Mouse (Mus musculus): ENCODE results near the gene Cpm. TPM values are rescaled to one million over a fixed set of nuclear protein-coding genes. Genes with fewer than 3 reads are reported as not detected.

The Cpm gene
- total RNA-seq (2023): 1 to 10 TPM in 1 of 2 experiments, under 1 TPM in 1; 0.49 to 1.3 TPM

DNA sequence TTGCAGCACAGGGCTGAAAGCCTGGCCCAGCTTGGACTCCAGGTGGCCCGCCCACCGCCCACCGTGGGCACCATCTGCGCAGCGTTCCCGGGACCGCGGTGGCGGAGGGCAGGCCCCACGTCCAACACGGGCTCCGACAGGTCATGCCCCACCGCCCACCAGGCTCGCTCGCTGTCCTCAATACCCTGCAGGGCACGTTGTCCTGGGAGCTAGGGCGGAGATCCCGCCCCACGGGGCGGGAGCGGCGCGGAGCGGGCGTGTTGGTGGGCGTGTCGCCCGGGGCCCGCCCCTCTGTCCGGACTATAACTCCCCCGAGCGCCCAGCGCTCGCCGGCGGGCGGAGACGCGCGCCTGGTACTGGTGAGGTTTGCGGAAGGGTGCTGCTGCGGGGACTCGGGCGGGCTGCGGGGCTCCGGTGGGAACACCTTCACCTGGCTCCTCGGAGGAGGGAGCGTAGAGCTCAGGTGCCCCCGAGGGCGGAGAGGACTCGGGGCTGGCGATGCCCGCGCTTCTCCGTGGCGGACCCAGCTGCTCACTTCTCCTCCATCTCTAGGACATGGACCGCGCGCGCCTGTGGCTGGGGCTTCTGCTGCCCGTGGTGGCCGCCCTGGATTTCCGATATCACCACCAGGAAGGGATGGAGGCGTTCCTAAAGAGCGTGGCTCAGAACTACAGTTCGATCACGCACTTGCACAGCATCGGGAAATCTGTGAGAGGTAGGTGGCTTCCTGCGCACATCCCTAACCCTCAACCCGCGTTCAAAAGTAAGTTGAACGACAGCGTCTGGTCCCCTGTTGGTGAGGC lies at the start of gene Cpm:
Gene Cpm (plus strand): TSS at position 332 of the 803 bp plus-strand sequence.

GRCm38 (mm10) chr10:117710604-117711141 lies 81.4 kb downstream of the Cpm start, which contains the start of gene Mdm2:
Gene Mdm2, minus strand, starts transcription at chr10:117710758.

Other genes with a start within 250 kb of the Cpm start
- 10 to 100 TPM; 54.8 to 60.3 TPM for gene Cpsf6, start 249.5 kb upstream of the Cpm start, total RNA-seq (2023)
- gene Mdm2, start 81.3 kb downstream of the Cpm start, total RNA-seq (2023): 100 to 1,000 TPM; 175 to 193 TPM
- gene Slc35e3, start 116.9 kb downstream of the Cpm start, total RNA-seq (2023): 1 to 10 TPM; 4.9 to 7.0 TPM
- gene Nup107, start 163.2 kb downstream of the Cpm start, total RNA-seq (2023): 10 to 100 TPM; 27.5 to 30.8 TPM
- gene Rap1b, start 216.5 kb downstream of the Cpm start, total RNA-seq (2023): 100 to 1,000 TPM; 313 to 355 TPM

Measured in neutrophil, adult 59 days (primary cell).